Mouse (Mus musculus) urinary bladder, adult 18-20 months (tissue): ENCODE data around the gene Tapbp.
A peak's percentile ranks its signal among the peaks of the same experiment; 100 is the strongest.
"Not testable (repeated sequence)": the region's sequence is repeated elsewhere in the genome, so short reads cannot be mapped to it uniquely, and the experiment has no call there.

Experiments
- DNase-seq, 2 experiments: peaks; one replicate each; pipeline ENCODE4 v3.0.0; 2022; ENCODE audit warnings: low spot score in 2 of 2, mixed read lengths in 2 of 2

Tapbp gene

DNA sequence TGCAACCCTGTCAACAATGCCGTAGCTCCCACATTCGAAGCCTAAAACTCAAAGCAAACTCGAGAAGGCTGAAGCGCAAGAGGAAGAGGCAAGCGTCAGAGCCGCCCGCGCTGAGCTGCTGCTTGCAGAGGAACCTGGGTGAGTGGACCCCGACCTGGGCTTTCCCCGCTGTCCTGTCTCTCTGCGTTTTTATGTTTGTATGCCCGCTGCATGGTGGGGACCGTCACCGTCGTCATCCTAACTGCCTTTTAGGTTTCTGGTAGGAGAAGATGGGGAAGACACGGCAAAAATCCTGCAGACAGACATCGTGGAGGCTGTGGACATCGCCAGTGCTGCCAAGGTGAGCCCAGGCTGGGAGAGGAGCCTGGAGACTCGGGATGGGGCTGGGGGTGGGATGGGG, 25.7 kb downstream of the Tapbp start:
- no peak for DNase-seq

DNA sequence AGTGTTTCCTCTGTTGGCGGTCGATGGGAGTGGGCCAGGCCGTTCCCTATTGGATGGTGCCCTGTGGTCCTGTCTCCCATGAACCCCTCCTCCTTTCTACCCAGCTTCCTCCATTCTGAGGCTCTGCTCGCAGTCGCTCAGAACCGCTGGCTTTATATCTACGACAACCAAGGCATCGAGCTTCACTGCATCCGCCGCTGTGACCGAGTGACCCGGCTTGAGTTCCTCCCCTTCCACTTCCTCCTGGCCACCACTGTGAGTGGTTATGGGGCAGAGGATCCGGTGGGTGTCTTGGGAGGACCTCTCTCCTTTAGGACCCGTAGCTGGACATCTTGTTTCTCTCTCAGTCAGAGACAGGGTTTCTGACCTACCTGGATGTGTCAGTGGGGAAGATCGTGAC, 27.8 kb downstream of the Tapbp start:
- no peak for DNase-seq

DNA sequence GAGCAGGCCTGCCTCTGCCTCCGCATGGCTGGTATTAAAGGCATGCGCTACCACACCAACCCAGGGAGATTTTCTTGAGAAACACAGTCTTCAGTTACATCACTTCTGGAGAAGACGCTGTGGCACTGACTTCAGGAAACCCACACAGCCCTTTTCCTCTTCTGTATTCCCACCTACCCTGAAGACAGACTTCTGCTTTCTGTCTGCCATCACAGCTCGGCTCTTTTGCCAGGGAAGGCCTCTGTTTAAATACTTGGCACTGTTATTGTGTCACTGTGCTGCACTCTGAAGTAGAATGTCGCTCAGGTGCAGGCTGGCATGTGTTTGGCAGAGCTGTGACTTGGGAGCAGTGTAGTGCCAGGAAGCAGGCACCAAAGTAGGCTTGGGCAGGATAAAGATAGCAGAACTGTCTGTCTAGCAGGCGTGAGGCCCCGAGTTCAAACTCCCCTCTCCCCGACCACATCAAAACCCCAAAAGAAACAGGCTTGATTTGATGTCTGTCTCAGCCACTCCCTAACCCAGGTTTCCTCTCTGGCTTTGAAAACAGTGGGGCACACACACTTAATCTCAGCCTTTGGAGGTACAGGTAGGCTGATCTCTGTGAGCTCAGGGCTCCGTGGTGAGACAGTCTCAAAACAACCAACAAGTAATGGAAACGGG, 31.9 kb downstream of the Tapbp start:
- no peak for DNase-seq

DNA sequence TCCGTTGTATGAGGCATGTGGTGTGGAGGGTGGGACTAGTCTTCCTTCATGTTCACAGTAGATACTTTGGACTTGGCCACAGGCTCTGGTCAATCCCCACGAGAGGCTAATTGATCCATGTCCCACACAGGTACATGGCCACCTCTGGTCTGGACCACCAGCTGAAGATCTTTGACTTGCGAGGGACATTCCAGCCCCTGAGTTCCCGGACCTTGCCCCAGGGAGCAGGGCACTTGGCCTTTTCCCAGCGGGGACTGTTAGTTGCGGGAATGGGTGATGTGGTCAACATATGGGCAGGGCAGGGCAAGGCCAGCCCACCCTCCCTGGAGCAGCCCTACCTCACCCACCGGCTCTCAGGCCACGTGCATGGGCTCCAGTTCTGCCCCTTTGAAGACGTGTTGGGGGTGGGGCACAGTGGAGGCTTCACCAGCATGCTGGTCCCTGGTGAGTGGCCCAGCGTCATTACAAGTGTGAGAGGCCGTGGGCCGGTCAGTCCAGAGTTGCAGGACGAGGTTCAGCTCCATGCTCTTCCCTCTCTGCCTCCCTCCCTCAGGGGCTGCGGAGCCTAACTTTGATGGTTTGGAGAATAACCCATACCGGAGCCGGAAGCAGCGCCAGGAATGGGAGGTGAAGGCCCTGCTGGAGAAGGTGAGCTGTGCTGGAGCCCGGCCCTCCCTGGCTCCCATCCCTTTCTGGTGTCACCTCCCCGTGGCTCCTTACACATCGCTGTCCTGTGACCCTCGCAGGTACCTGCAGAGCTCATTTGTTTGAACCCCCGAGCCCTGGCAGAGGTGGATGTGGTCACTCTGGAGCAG, 32.6 kb downstream of the Tapbp start:
- DNase-seq: no peak

DNA sequence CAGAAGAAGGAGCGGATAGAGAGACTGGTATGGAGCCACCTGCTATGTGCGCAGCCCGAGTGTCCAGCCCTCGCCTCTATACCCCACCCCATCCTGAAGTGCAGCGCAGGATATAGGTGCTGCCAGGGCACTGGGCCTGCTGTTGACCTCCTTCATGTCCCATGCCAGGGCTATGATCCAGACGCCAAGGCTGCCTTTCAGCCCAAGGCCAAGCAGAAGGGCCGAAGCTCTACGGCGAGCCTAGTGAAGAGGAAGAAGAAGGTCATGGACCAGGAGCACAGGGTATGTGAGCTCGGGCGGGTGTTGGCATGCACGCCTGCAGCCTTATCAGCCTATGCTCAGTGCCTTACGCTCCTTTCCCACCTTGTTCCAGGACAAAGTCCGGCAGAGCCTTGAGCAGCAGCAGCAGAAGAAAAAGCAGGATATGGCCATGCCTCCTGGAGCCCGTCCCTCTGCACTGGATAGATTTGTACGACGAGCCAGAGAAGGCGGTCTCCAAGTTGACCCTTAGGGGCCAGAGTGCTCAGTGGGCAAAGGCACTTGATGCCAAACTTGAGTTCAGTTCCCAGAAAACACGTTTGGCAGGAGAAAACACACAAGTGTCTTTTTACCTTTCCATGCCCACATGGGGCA, 33.3 kb downstream of the Tapbp start:
- no peak for DNase-seq

DNA sequence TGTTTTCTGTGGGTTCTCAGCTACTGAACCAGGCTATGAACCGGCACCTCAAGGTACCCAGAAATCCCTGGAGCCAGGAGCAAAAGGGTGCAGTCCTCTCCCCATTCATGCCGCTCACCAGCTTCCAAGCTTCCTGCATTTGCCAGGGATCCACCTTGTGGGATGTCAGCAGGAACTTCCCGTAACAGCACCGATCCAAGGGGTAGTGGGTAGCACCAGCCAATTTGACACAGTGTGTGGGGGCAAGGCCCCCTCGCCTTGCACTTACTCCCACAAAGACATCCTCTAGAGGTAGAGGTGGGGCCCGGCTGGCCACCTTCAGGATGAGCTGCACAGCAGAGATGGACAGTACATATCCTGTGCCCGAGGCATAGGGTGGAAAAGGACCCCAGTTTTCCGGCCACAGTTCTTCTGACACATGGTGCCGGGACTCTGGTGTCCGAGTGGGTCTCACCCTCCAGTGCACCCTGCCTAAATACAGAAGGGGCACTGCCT, 34.5 kb downstream of the Tapbp start:
- DNase-seq: no peak

DNA sequence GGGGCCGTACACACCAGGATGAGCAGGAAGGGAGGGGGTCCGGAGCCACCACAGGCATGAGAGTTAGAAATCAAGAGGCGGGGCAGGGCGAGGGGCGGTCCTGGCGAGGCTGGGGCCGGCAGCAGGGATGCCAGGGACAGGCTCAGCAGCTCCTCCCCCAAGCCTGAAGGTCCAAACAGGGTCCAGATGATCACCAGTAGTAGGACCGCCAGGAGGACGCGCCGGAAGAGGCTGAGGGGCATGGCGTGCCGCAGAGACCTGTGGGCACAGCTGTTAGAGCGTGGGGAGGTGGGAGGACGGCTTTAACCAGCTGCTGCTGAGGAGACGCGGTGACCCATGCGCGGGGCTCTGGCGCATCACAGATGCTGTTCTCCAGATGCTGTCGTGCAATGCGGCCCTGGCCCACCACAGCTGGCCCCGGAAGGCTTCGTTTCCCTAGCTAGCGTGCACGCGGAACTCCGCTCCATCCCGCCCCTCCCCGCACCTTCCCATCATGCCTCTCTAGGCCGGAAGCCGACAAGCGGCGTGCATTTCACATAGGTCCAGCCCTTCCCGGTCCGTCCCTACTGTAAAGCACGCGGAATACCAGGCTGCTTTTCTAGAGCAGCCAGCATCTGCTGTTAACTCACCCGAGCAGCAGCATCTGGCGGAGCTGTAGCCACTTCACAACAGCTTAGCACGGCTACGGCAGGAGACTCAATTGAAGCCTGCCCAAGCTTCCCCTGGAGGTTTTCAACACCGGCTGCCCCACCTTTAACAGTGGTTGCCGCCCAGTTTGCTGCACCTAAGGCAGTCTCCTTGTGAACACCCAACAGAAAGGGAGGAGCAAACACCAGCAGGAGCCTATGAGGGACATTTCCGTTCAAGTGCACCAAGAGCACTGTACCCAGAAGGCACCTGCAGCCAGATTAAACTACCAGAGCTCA, 35.6 kb downstream of the Tapbp start, which contains the start of gene B3galt4:
Gene B3galt4 (minus strand): TSS at position 468 of the 926 bp plus-strand sequence.
- DNase-seq: peak; percentile 60 to 69

DNA sequence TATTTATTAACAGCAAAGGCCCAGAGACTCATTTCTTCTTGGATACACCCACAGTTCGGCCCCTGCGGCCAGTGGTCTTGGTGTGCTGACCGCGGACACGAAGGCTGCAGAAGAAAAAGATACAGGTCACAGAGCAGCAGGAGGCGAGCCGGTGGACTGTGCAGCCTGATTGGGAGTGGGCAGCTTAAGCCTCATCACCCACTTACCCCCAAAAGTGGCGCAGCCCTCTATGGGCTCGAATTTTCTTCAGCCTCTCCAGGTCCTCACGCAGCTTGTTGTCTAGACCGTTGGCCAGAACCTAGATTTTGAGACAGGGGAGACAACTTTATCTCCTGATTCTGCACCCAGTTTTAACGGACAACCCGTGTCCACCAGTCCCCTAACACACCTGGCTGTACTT, 36.3 kb downstream of the Tapbp start:
- DNase-seq: not testable (repeated sequence)

DNA sequence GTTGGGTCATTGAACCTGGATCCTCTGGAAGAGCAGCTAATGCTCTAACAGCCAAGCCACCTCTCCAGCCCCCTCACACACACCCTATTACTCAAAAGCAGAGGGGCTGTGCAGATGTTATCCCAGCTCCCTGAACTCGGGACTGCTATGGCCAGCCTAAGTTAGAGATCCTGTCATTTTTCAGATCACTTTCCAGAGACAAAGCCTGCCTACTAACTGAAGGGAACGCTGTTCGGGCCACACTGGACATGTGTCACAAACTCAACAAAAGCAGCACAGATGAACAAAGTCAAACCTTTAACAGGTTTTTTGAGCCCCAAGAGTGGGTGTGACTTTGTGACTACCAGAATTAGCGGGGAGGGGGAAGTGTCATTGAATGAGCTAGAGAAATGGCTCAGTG, 37.2 kb downstream of the Tapbp start:
- no peak for DNase-seq

DNA sequence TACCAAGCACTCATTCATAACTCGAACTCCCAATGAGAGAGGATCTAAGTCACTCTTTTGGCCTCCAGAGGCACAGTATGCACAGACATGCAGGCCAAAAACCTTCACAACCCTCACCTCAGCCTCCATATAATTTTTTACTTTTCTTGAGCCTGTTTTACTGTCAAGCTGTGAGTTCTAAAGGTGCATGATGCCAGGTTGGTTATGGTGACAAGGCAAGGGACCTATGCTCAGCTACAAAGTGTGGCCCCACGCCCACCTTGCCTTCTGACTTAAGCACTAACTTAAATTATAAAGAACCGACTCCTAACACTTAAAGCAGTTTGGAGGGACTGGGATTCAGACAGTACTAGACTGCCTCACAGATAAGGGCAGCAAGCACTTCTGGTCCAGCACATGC, 37.6 kb downstream of the Tapbp start:
- no peak for DNase-seq

DNA sequence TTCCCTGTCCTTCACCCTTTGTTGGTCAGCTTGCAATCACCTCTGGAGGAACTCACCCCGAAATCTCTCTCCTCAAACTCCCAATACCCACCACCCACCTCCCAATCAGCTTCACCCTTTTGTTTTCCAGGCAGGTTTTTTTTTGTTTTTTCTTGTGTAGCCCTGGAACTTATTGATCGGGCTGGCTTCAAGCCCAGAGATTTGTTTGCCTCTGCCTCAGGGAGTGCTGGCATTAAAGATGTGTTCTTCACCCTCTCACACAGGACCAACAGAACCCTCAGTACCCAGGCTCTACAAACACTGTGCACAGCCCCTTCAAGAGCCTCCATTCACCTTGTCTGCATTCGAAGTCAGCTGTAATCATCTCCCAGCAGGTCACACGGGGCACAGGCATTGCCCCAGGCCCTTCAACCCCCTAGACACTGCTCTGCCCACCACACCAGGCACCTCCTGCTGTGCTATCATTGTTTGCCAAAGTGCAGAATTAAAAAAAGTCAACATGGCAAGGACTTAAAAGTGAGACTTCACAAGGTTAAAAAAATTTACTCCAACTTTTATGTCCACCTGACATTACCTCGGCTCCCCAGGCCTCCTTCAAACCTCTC, 38.4 kb downstream of the Tapbp start:
- DNase-seq: no peak

DNA sequence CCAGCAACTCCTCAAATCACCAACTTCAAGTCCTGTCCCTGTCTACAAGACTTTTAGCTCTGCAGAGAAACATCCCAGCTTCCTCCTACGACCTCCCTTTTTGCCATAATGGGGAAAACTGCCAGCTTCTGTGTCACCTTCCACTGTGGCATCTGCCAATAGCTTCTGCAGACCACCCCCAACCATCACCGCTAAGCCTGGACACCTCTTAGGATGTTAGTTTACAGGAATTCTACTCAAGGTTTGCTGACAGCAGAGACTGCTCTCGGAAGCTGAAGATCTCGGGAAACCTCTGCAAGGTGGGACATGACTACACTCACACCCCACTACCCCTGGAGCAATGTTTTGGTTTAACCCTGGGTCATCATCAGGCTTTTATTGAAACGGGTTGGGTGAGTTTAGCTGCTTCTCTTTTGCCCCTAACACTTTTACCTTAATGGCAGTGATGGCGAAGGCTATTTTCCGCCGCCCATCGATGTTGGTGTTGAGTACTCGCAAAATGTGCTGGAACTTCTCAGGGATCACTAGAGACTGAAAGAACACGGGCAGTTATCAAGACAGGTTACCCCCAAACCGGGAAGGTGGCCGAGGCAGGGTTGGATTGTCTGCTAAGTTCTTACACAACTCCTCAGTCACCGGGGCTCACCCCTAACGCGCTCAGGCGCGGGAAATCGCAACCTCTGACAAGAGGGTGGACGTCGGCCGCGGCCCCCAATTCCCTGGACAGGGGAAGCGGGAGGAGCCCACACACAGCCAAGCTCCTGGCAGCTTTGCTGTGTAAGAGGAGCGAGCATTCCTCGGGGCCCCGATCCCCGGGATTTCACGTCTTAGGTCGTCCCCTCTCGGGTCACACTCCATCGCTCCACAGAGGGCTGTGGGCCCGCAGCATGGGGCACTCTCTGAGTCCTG, 39.2 kb downstream of the Tapbp start:
- no peak for DNase-seq

DNA sequence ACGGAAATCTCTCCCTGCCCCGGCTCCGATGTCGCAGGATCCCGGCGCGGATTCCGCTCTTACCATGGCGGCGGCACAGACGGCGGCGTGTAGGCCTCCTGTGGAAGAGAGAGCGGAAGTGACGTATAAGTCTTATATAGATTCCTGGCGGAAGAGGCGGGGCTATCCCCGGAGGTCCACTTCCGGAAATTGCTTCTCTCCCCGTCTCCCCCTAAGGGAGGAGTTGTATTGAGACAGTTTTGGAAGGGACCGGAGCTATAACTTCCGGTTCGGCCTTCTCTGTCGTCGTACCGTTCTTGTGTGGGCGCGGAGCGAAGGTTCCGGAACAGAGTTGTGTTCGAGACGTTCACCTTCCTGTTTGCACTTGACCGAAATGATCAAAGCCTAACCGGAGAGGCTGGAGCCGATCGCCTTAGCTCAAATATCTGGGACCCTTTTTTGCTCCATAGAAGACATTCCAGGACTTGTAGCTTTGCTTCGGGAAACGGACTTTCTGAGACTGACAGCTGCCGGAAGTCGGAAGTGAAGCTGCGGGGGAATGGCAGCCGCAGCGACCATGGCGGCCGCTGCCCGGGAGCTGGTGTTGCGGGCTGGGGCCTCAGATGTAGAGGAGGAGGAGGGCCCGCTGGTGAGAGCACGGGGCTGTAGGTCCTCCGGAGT, 40.0 kb downstream of the Tapbp start, which contains the start of the genes Vps52 and Rps18:
Gene Vps52 (plus strand): TSS at position 258 of the 660 bp plus-strand sequence.
Gene Rps18 (minus strand): TSS at position 447 of the 660 bp plus-strand sequence.
- DNase-seq: peak; percentile 90 to 93

DNA sequence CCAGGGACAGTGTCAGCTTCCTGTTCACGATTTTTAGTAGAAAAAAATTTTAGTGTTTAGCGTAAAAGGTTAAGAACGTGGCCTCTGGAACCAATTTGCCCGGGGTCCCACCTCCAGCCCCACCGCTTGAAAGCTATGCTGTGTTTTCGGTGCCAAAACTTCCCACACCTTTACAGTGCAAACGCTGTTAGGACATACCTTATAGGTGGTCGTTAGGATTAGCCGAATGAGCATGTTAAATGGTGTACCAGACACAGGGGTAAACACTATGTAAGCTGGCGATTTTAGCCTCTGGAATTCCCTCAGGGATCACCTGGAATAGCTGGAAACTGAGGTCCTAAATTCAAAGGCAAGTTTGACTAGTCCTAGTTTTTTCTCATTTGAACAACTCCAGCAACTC, 40.6 kb downstream of the Tapbp start:
- DNase-seq: no peak

DNA sequence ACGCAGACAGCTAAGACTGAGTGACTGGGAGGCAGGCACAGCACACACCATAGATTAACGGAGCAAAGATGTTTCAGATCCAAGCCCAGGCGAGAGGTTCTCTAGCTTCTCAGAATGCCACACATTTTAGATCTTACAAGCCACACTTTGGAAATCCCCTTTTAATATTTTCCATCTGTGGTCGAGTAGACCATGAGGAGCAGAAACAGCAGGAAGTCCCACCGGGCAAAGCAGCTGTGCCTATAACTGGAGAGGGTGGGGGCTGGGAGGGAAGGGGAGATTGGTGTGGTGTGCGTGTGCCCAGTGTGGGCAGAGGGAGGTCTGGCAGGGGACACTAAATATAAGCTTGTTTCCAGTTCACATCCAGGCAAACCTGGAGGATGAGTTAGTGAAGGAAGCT, 41.8 kb downstream of the Tapbp start:
- no peak for DNase-seq

DNA sequence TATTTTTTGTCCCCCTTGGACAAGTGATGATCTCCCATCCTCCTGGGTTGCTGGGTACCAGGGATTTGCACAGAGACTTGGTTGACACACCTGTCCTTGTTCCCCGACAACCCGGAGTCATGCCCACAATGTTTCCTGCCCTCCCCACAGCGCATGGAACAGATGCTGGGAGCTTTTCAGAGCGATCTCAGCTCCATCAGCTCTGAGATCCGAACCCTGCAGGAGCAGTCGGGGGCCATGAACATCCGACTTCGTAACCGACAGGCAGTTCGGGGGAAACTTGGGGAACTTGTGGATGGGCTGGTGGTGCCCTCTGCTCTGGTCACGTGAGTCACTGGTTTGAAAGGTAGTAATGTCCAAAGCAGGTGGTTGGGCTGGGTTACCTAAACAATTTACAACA, 42.8 kb downstream of the Tapbp start:
- no peak for DNase-seq

DNA sequence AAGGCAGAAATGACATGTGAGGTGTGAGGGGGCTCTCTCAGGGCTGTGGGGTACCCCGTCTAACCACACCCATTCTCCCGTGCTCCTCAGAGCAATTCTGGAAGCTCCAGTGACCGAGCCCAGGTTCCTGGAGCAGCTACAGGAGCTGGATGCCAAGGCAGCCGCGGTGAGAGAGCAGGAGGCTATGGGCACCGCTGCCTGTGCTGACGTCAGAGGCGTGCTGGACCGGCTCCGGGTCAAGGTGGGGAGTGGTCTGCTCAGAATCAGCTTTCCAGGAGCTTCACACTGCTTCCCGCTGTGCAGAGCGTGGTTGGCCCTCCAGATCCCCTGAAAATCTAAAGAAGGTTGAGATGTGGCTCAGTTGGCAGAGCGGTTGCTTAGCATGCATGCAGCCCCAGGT, 43.4 kb downstream of the Tapbp start:
- no peak for DNase-seq

DNA sequence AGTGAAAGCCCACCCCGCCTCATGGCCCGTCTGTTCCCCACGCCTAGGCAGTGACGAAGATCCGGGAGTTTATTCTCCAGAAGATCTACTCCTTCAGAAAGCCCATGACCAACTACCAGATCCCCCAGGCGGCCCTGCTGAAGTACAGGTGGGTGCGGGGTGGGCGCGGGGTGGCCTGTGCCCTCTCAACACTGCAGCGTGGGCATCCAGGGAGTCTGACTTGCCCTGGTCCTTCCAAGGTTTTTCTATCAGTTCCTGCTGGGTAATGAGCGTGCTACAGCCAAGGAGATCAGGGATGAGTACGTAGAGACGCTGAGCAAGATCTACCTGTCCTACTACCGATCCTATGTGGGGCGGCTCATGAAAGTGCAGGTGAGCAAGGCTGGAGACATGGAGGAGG, 44.2 kb downstream of the Tapbp start:
- DNase-seq: no peak

DNA sequence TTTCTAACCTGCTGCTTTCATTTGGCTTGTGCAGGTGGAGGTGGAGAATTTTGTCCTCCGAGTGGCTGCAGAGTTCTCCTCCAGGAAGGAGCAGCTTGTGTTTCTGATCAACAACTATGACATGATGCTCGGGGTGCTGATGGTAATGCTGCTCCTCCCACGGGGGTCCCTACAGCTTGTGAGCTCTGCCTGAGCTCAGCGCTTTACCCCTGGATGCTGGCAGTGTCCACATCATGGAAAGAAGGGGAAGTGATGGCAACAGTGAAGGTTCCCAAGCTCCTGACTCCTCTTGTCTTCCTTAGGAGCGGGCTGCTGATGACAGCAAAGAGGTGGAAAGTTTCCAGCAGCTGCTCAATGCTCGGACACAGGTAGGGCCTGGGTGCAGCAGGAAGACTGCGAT, 47.2 kb downstream of the Tapbp start:
- no peak for DNase-seq
